ENCODE assay signal across 8 mouse cellular contexts in the genomic region with DNA sequence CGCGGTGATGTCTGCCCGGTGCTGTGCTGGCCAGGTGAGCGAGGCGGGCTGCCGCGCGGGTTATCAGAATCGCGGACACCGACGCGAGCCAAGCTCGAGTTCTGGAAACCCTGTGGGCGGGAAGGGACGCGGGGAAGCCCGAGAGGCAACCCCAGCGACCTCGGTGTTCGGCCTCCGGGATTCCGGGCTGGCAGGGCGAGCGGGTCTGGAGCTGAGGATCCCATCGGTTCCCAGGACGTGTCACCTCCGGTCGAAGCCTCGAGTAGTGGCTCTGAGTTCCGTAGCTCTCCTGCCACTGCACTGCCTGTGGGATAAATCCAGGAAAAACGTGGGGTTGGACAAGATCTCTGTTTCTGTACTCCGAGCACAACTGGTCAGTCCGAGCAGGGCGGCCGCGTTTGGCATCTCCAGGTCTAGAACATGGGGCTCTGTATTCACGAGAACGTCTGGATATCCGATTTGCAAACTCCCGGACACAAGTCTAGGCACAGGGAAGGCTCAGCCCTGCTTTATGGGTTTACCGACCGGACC. TPM values are rescaled to one million over a fixed set of nuclear protein-coding genes. Genes with fewer than 3 reads are reported as not detected.
DNase-seq lines count a peak whose midpoint lies in the region; ATAC-seq and TF ChIP-seq lines count a peak whose summit lies in the region.

No protein-coding gene starts in this region.

- no peaks in the 10 kb centered on the region for H3K36me3 ChIP-seq in kidney, embryonic 16.5 days (ENCODE audit: insufficient read depth, low read length)
- no peaks in the 10 kb centered on the region for H3K36me3 ChIP-seq in forebrain, embryonic 10.5 days (replicated peaks)
- no peaks in the 10 kb centered on the region for H3K36me3 ChIP-seq in limb, embryonic 14.5 days (ENCODE audit: control insufficient read depth, insufficient read depth, low read length)
- no peaks in the 10 kb centered on the region for H3K36me3 ChIP-seq in neural tube, embryonic 15.5 days

- TF ChIP-seq CTCF in Patski (IDR thresholded peaks at IDR 0.05): no peak

- peaks cover 28% of the 10 kb centered on the region for H3K4me1 ChIP-seq in kidney, embryonic 16.5 days (ENCODE audit: insufficient read depth, low read length)
- H3K4me1 ChIP-seq in forebrain, embryonic 10.5 days: peaks cover 29% of the 10 kb centered on the region
- peaks cover 4% of the 10 kb centered on the region for H3K4me1 ChIP-seq in limb, embryonic 14.5 days (ENCODE audit: control insufficient read depth, insufficient read depth, low read length)
- H3K4me1 ChIP-seq in neural tube, embryonic 15.5 days: peaks cover 29% of the 10 kb centered on the region

- H3K27ac ChIP-seq in kidney, embryonic 16.5 days (ENCODE audit: low read length): peak overlapping the region; percentile 88
- H3K27ac ChIP-seq in forebrain, embryonic 10.5 days: peak overlapping the region; percentile 88
- peak overlapping the region; percentile 70 for H3K27ac ChIP-seq in limb, embryonic 14.5 days (replicated peaks; ENCODE audit: low read depth, low read length)
- peak overlapping the region; percentile 88 for H3K27ac ChIP-seq in neural tube, embryonic 15.5 days (replicated peaks)

- no peaks in the 10 kb centered on the region for H3K27me3 ChIP-seq in kidney, embryonic 16.5 days (ENCODE audit: insufficient read depth, low read length)
- no peaks in the 10 kb centered on the region for H3K27me3 ChIP-seq in Patski
- H3K27me3 ChIP-seq in forebrain, embryonic 10.5 days (ENCODE audit: poor library complexity, severe bottlenecking): peaks cover 14% of the 10 kb centered on the region
- H3K27me3 ChIP-seq in limb, embryonic 14.5 days (ENCODE audit: control insufficient read depth, insufficient read depth, low read length): no peaks in the 10 kb centered on the region
- no peaks in the 10 kb centered on the region for H3K27me3 ChIP-seq in neural tube, embryonic 15.5 days (replicated peaks)

- peak overlapping the region; percentile 83 for H3K9ac ChIP-seq in kidney, embryonic 16.5 days (replicated peaks; ENCODE audit: low read length)
- peak overlapping the region; percentile 75 for H3K9ac ChIP-seq in limb, embryonic 14.5 days (ENCODE audit: low read depth, low read length, severe bottlenecking)
- peak overlapping the region; percentile 85 for H3K9ac ChIP-seq in neural tube, embryonic 15.5 days (replicated peaks)

- CTCF ChIA-PET in Patski (lab: Charles Lee): interaction anchor here (1.2 kb wide), 1 partner anchor 31 kb away, joined by 3 read pairs; no protein-coding TSS in a partner anchor

- POLR2A ChIA-PET in Patski (lab: Charles Lee): interaction anchor here (0.6 to 1.5 kb wide), 3 partner anchors 29 to 126 kb away, joined by 3 to 4 read pairs (median 3); no protein-coding TSS in a partner anchor

- H3K4me3 ChIP-seq in kidney, embryonic 16.5 days (ENCODE audit: low read length): peak overlapping the region; percentile 72
- peak overlapping the region; percentile 65 for H3K4me3 ChIP-seq in forebrain, embryonic 10.5 days
- H3K4me3 ChIP-seq in limb, embryonic 14.5 days (replicated peaks; ENCODE audit: low read length): peak overlapping the region; percentile 81
- peak overlapping the region; percentile 87 for H3K4me3 ChIP-seq in neural tube, embryonic 15.5 days (replicated peaks)

- no peak for TF ChIP-seq POLR2A in limb, embryonic 14.5 days (IDR thresholded peaks at IDR 0.05; ENCODE audit: borderline replicate concordance, extremely low read depth, insufficient read depth, insufficient read length)

- H3K9me3 ChIP-seq in kidney, embryonic 16.5 days (ENCODE audit: low read length): no peaks in the 10 kb centered on the region
- no peaks in the 10 kb centered on the region; the same call in 1 of the 2 replicates for H3K9me3 ChIP-seq in forebrain, embryonic 10.5 days
- no peaks in the 10 kb centered on the region for H3K9me3 ChIP-seq in limb, embryonic 14.5 days (ENCODE audit: control insufficient read depth, low read length)
- H3K9me3 ChIP-seq in neural tube, embryonic 15.5 days (replicated peaks): no peaks in the 10 kb centered on the region

- H3K4me2 ChIP-seq in kidney, embryonic 16.5 days (replicated peaks; ENCODE audit: low read depth, low read length): peak overlapping the region; percentile 92
- peak overlapping the region; percentile 67 for H3K4me2 ChIP-seq in limb, embryonic 14.5 days (replicated peaks; ENCODE audit: low read depth, low read length, severe bottlenecking)
- H3K4me2 ChIP-seq in neural tube, embryonic 15.5 days: peak overlapping the region; percentile 94

- peak; percentile 62 for ATAC-seq in kidney, embryonic 16.5 days (ENCODE audit: low FRiP score, low TSS enrichment)
- peak; percentile 41 for ATAC-seq in Patski
- ATAC-seq in limb, embryonic 14.5 days (ENCODE audit: low FRiP score, low read depth): peak; percentile 41
- ATAC-seq in neural tube, embryonic 15.5 days (ENCODE audit: low FRiP score): peak; percentile 66

- in situ Hi-C loops in Patski (cut with MboI; ENCODE audit: low pct_unique_long_range_greater_than_20kb): no loop called here

- no peak for DNase-seq in kidney, adult 9 months
- DNase-seq in Patski (ENCODE audit: low read depth, low spot score): no peak
- no peak for DNase-seq in forebrain, embryonic 10.5 days (ENCODE audit: extremely low spot score, low spot score)
- peak; percentile 31 for DNase-seq in limb, embryonic 14.5 days (ENCODE audit: low spot score)
- DNase-seq in kidney, postnatal 25 days: no peak
- no peak for DNase-seq in cerebellum, postnatal 36 days

- WGBS in kidney, embryonic 16.5 days: 0% methylated on average over 43 of the region's 43 CpGs
- WGBS in forebrain, embryonic 10.5 days: under 1% methylated on average over 43 of the region's 43 CpGs
- under 1% methylated on average over 43 of the region's 43 CpGs for WGBS in limb, embryonic 14.5 days
- under 1% methylated on average over 43 of the region's 43 CpGs for WGBS in neural tube, embryonic 15.5 days

RNA-seq across cellular contexts. Expression of a gene that starts 0.4 kb away (rescaled TPM):
- polyA plus RNA-seq in kidney, embryonic 16.5 days (2015; fragmentation: Nextera tagmentation; extraction: Ambion mirVana): 19.7 and 20.1 TPM in 2 replicates
- 13.8 TPM for polyA plus RNA-seq in Patski (2021)
- polyA plus RNA-seq in forebrain, embryonic 10.5 days (2016; fragmentation: Nextera tagmentation; extraction: Ambion mirVana): 8.2 and 8.9 TPM in 2 replicates
- 25.9 and 31.2 TPM in 2 replicates for polyA plus RNA-seq in limb, embryonic 14.5 days (2012; rRNA removed)
- polyA plus RNA-seq in limb, embryonic 14.5 days (2014; fragmentation: Nextera tagmentation; extraction: Ambion mirVana): 10.9 and 13.8 TPM in 2 replicates
- 16.1 and 16.6 TPM in 2 replicates for polyA plus RNA-seq in neural tube, embryonic 15.5 days (2015; fragmentation: Nextera tagmentation; extraction: Ambion mirVana)

RNA-seq across cellular contexts. Expression of a gene that starts 35.3 kb away (rescaled TPM):
- polyA plus RNA-seq in kidney, embryonic 16.5 days (2015; fragmentation: Nextera tagmentation; extraction: Ambion mirVana): not detected in 2 replicates
- not detected for polyA plus RNA-seq in Patski (2021)
- not detected in 2 replicates for polyA plus RNA-seq in forebrain, embryonic 10.5 days (2016; fragmentation: Nextera tagmentation; extraction: Ambion mirVana)
- not detected in 2 replicates for polyA plus RNA-seq in limb, embryonic 14.5 days (2012; rRNA removed)
- not detected in 2 replicates for polyA plus RNA-seq in limb, embryonic 14.5 days (2014; fragmentation: Nextera tagmentation; extraction: Ambion mirVana)
- polyA plus RNA-seq in neural tube, embryonic 15.5 days (2015; fragmentation: Nextera tagmentation; extraction: Ambion mirVana): not detected in 2 replicates
